Mouse (Mus musculus): ENCODE results near the gene Cep295nl. TPM values are rescaled to one million over a fixed set of nuclear protein-coding genes. Genes with fewer than 3 reads are reported as not detected.

Cep295nl gene
- polyA plus RNA-seq, 1 experiment = 1.4 TPM

DNA sequence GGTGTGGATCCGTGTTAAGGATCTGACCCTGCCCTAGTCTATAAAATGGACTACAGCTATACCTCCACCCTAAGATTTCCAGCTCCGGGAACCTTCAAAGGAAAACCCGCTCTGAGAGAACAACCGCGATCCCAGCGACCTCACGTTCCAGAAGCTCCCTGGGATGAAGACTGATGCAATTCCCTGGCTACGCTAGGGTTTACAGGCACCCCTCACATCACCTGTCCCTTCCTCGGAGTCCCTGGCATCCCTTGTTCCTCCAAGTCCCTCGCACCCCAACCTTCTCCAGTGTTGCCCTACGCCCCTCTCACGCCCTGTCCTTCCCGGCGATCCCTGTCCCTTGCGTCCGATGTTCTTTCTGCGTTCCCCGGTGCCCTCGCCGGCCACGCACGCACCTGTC is 52.7 kb downstream of the Cep295nl start:
- peak overlapping the region; percentile 95 for H3ac ChIP-seq (ENCODE audit: control insufficient read depth, insufficient read length, low read depth)
- TF ChIP-seq FOSL1 (IDR thresholded peaks at IDR 0.05; ENCODE audit: insufficient read depth, low read length, poor library complexity, severe bottlenecking) (no peak), MAX (IDR thresholded peaks at IDR 0.05) (no peak), CEBPB (IDR thresholded peaks at IDR 0.05; ENCODE audit: low read depth) (no peak), CTCF (IDR thresholded peaks at IDR 0.05; ENCODE audit: control insufficient read depth, insufficient read depth, insufficient read length) (no peak), MYOG (IDR thresholded peaks at IDR 0.05; ENCODE audit: control insufficient read depth, extremely low read depth, insufficient read length) (no peak), USF1 (IDR thresholded peaks at IDR 0.05; ENCODE audit: low read depth) (no peak), MYOD1 (IDR thresholded peaks at IDR 0.05; ENCODE audit: control insufficient read depth, insufficient read length, low read depth) (no peak)
- H3K36me3 ChIP-seq (ENCODE audit: control insufficient read depth, insufficient read depth) = peaks cover 43% of the 10 kb centered on the region
- H3K79me2 ChIP-seq (ENCODE audit: control insufficient read depth, insufficient read depth) = peaks cover 54% of the 10 kb centered on the region
- H3K79me3 ChIP-seq (ENCODE audit: low read depth) = peaks cover 38% of the 10 kb centered on the region
- peak overlapping the region; percentile 98 for H3K4me3 ChIP-seq (ENCODE audit: insufficient read depth, poor library complexity, severe bottlenecking)
- H3K27me3 ChIP-seq (ENCODE audit: control insufficient read depth, insufficient read depth, insufficient read length) = no peaks in the 10 kb centered on the region

DNA sequence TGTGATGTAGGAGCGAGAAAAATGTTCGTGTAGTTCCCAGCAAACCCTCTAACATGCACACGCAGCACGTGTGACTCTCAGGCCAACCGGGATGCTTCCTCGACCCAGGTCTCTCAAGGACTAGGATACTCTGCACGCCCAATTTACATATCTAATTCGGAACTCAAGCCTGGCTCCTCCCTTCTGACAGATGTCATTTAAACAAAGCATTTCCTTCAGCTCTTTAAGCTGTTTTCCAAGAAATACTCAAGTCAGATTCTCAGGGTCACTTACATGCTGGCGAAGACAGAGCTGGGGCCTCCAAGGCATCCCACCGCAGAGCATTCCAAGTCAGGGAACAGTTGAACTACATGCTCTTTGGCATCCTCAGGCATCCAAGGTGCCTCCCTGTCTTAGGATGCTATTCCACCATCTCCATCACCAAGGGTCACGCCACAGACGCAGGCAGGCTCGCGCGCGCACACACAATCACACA is 53.2 kb downstream of the Cep295nl start:
- peak overlapping the region; percentile 98 for H3K4me3 ChIP-seq (ENCODE audit: insufficient read depth, poor library complexity, severe bottlenecking)
- peaks cover 38% of the 10 kb centered on the region for H3K79me3 ChIP-seq (ENCODE audit: low read depth)
- peak; percentile 70 for TF ChIP-seq USF1 (IDR thresholded peaks at IDR 0.05; ENCODE audit: low read depth)
- TF ChIP-seq CEBPB (IDR thresholded peaks at IDR 0.05; ENCODE audit: low read depth) = no peak
- H3K79me2 ChIP-seq (ENCODE audit: control insufficient read depth, insufficient read depth) = peaks cover 59% of the 10 kb centered on the region
- H3K36me3 ChIP-seq (ENCODE audit: control insufficient read depth, insufficient read depth) = peaks cover 48% of the 10 kb centered on the region
- no peaks in the 10 kb centered on the region for H3K27me3 ChIP-seq (ENCODE audit: control insufficient read depth, insufficient read depth, insufficient read length)
- H3ac ChIP-seq (ENCODE audit: control insufficient read depth, insufficient read length, low read depth) = peak overlapping the region; percentile 95

DNA sequence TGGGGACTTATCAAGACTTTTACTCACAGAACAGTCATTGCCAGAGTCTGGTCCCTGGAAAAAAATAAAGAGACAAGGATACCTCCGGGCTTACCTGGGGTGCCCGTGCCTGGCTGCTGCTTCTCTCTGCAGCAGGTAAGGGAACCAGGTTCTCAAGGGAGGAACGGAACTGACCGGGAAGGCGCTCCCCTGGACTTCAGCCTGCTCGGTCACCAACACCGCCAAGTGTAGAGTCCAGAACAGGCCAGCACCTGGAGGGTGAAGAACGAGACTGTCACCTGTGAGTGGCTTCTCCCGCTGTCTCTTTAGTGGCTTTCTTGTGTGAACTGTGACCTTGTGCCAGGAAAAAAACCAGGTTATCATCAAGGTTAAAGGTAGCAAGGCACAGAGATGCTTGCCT is 54.7 kb downstream of the Cep295nl start:
- TF ChIP-seq USF1 (IDR thresholded peaks at IDR 0.05; ENCODE audit: low read depth) (no peak), MYOG (IDR thresholded peaks at IDR 0.05; ENCODE audit: control insufficient read depth, extremely low read depth, insufficient read length) (no peak), FOSL1 (IDR thresholded peaks at IDR 0.05; ENCODE audit: insufficient read depth, low read length, poor library complexity, severe bottlenecking) (no peak), CTCF (IDR thresholded peaks at IDR 0.05; ENCODE audit: control insufficient read depth, insufficient read depth, insufficient read length) (no peak), CEBPB (IDR thresholded peaks at IDR 0.05; ENCODE audit: low read depth) (no peak), MAX (IDR thresholded peaks at IDR 0.05) (no peak), MYOD1 (IDR thresholded peaks at IDR 0.05; ENCODE audit: control insufficient read depth, insufficient read length, low read depth) (no peak)
- Histone ChIP-seq H3K4me3 (ENCODE audit: insufficient read depth, poor library complexity, severe bottlenecking) (no peak overlapping the region), H3ac (ENCODE audit: control insufficient read depth, insufficient read length, low read depth) (no peak overlapping the region), H3K79me2 (ENCODE audit: control insufficient read depth, insufficient read depth) (peaks cover 62% of the 10 kb centered on the region), H3K36me3 (ENCODE audit: control insufficient read depth, insufficient read depth) (peaks cover 57% of the 10 kb centered on the region), H3K27me3 (ENCODE audit: control insufficient read depth, insufficient read depth, insufficient read length) (no peaks in the 10 kb centered on the region), H3K79me3 (ENCODE audit: low read depth) (peaks cover 43% of the 10 kb centered on the region)

DNA sequence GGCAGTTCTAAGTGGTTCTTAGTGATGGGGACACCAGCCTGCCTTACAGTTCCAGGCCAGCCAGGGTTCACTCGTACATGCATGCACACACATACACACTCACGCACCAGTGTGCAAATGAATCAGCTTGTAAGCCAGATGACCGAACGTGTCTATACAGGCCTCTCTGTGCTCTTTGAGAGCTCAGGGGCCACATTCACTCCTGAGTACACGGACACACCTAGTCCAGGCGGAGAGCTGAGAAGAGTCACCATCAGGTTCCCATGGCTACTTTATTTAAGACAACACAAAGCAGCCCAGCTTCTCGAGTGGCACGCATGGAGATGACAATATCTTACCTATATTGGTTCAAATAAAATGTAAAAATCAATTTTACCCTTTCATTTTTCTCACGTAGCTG is 55.9 kb downstream of the Cep295nl start:
- H3K27me3 ChIP-seq (ENCODE audit: control insufficient read depth, insufficient read depth, insufficient read length) = no peaks in the 10 kb centered on the region
- peaks cover 68% of the 10 kb centered on the region for H3K36me3 ChIP-seq (ENCODE audit: control insufficient read depth, insufficient read depth)
- no peak overlapping the region for H3K4me3 ChIP-seq (ENCODE audit: insufficient read depth, poor library complexity, severe bottlenecking)
- TF ChIP-seq CEBPB (IDR thresholded peaks at IDR 0.05; ENCODE audit: low read depth) (no peak), MYOG (IDR thresholded peaks at IDR 0.05; ENCODE audit: control insufficient read depth, extremely low read depth, insufficient read length) (no peak), FOSL1 (IDR thresholded peaks at IDR 0.05; ENCODE audit: insufficient read depth, low read length, poor library complexity, severe bottlenecking) (no peak), MAX (IDR thresholded peaks at IDR 0.05) (no peak), MYOD1 (IDR thresholded peaks at IDR 0.05; ENCODE audit: control insufficient read depth, insufficient read length, low read depth) (no peak), USF1 (IDR thresholded peaks at IDR 0.05; ENCODE audit: low read depth) (no peak), CTCF (IDR thresholded peaks at IDR 0.05; ENCODE audit: control insufficient read depth, insufficient read depth, insufficient read length) (no peak)
- peaks cover 68% of the 10 kb centered on the region for H3K79me2 ChIP-seq (ENCODE audit: control insufficient read depth, insufficient read depth)
- no peak overlapping the region for H3ac ChIP-seq (ENCODE audit: control insufficient read depth, insufficient read length, low read depth)
- H3K79me3 ChIP-seq (ENCODE audit: low read depth) = peaks cover 48% of the 10 kb centered on the region

DNA sequence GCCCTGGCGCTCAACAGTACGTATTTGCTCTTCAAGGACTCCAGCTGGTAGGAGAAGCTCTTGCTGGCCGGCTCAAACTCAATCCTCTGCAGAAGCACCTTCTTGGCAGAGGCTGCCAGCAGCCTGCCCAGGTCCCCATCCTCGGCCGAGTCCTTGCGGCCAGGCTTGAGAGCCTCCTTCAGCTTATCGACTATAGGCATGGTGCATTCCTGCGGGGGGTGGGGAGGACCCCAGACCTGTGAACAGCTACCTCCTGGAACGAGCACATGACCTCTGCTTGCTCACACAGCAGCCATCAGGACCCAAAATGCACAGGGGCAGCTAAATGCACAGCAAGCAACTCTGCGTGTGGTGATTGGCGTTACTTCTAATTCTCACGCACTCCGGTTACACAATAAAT is 56.5 kb downstream of the Cep295nl start:
- Histone ChIP-seq H3K4me3 (ENCODE audit: insufficient read depth, poor library complexity, severe bottlenecking) (no peak overlapping the region), H3K27me3 (ENCODE audit: control insufficient read depth, insufficient read depth, insufficient read length) (no peaks in the 10 kb centered on the region), H3K79me3 (ENCODE audit: low read depth) (peaks cover 48% of the 10 kb centered on the region), H3K36me3 (ENCODE audit: control insufficient read depth, insufficient read depth) (peaks cover 74% of the 10 kb centered on the region), H3ac (ENCODE audit: control insufficient read depth, insufficient read length, low read depth) (no peak overlapping the region), H3K79me2 (ENCODE audit: control insufficient read depth, insufficient read depth) (peaks cover 72% of the 10 kb centered on the region)
- TF ChIP-seq MYOG (IDR thresholded peaks at IDR 0.05; ENCODE audit: control insufficient read depth, extremely low read depth, insufficient read length) = no peak
- TF ChIP-seq CEBPB (IDR thresholded peaks at IDR 0.05; ENCODE audit: low read depth) = no peak
- TF ChIP-seq MYOD1 (IDR thresholded peaks at IDR 0.05; ENCODE audit: control insufficient read depth, insufficient read length, low read depth) = no peak
- no peak for TF ChIP-seq FOSL1 (IDR thresholded peaks at IDR 0.05; ENCODE audit: insufficient read depth, low read length, poor library complexity, severe bottlenecking)

Other genes starting within 250 kb of the Cep295nl start
- gene Dnah17, start 211.9 kb downstream of the Cep295nl start, polyA plus RNA-seq (2012; fragmentation: generic; extraction: Trizol) = 0.13 TPM
- gene Cyth1, start 93.9 kb downstream of the Cep295nl start, polyA plus RNA-seq (2012; fragmentation: generic; extraction: Trizol) = 7.9 TPM
- gene Usp36, start 52.3 kb downstream of the Cep295nl start, polyA plus RNA-seq (2012; fragmentation: generic; extraction: Trizol) = 14.8 TPM
- gene Timp2, start 13.2 kb upstream of the Cep295nl start, polyA plus RNA-seq (2012; fragmentation: generic; extraction: Trizol) = 372 TPM
- 6.6 TPM for gene Lgals3bp, start 59.6 kb upstream of the Cep295nl start, polyA plus RNA-seq (2012; fragmentation: generic; extraction: Trizol)
- gene Cant1, start 76.6 kb upstream of the Cep295nl start, polyA plus RNA-seq (2012; fragmentation: generic; extraction: Trizol) = 29.7 TPM
- 2.0 TPM for gene C1qtnf1, start 85.7 kb upstream of the Cep295nl start, polyA plus RNA-seq (2012; fragmentation: generic; extraction: Trizol)
- gene Engase, start 134.3 kb upstream of the Cep295nl start, polyA plus RNA-seq (2012; fragmentation: generic; extraction: Trizol) = 2.1 TPM